Mouse (Mus musculus): ENCODE results near the gene Mblac1.

Gene Mblac1

DNA sequence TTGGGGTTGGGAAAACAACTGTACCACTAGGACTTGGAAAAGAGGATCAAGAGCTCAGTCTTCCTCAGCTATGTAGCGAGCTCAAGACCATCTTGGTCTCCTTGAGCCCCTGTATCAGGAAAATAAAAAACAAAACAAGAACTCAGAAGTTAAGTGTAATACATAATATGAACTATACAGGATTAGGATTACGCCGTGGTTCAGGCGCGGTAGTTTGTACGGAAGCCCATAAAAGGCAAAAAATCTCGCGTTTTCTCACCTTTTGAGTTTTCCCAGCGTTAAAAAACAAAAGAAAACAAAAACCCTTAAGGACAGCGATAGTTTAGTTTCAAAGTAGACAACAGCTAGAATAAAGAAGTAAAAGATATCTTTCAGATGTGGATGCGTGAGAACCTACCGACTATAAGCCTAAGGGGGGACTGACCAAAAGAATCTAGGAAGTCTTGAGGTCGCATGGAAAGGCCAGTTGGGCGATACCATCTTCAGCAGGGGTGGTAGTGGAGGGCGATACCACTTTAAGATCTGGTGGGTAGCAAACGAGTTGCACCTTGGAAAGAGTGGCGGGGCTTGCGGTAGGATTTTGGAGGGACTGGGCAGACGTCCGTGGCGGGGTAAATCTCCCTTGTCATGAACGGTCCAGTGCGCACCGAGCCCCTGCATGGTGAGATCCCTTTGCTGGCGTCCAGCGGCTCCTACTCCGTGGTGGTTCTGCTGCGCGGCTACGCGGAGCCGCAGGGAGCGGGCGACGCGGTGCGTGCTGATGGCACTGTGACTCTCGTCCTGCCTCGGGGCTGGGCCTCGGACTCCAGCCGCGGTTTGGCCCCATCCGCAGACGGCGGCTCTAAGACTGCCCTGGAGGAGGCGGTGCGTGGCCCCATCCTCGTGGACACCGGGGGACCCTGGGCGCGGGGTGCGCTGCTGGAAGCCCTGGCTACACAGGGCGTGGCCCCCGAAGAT is at the start of gene Mblac1:
Gene Mblac1 (plus strand): TSS at position 544 of the 957 bp plus-strand sequence.
- DNase-seq (ENCODE audit: low spot score in 2 of 2), result peak; percentile 88 to 90

DNA sequence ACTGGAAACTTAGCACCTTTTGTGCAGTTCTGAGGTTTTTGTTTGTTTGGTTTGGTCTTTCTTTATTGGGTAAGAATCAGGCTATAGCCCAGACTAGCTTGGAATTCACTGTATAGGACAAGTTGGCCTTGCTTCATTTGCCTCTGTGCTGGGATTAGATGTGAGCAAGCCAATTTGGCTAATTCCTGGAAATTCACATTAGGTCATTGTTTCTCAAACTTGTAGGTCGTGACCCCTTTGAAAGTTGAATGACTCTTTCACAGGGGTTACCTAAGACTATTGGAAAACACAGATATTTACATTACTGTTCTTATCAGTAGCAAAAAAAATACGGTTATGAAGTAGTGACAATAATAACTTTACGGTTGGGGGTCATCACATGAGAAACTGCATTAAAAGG is 39.7 kb upstream of the Mblac1 start:
- DNase-seq (ENCODE audit: low spot score in 2 of 2), result no peak

- peak; percentile 92 to 95 for DNase-seq (ENCODE audit: low spot score in 2 of 2)
Measured at GRCm38 (mm10) chr5:138155443-138155976, 38.6 kb upstream of the Mblac1 start, which contains the start of gene Zfp113. Gene Zfp113 (minus strand): TSS chr5:138155744.

DNA sequence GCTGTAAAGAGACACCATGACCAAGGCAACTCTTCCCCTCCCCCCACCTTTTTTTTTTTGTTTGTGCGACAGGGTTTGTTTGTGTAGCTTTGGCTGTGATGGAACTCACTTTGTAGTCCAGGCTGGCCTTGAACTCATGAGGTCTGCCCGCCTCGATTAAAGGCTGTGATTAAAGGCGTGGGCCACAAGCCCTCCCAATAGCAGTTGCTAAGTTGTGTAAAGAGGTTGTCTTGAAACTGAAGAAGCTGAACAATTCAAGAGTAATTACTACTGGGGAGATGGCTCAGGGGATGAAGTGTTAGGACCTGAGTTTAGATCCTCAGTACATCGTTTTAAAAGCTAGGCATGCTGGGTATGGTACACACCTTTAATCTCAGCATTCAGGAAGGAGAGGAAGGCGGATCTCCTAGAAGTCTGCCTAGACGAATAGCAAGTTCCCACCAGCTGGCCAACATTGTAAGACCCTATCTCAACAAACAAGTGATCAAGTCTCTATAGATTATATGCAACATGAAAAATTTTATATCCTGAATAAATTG is 33.8 kb upstream of the Mblac1 start:
- no peak for DNase-seq (ENCODE audit: low spot score in 2 of 2)

DNA sequence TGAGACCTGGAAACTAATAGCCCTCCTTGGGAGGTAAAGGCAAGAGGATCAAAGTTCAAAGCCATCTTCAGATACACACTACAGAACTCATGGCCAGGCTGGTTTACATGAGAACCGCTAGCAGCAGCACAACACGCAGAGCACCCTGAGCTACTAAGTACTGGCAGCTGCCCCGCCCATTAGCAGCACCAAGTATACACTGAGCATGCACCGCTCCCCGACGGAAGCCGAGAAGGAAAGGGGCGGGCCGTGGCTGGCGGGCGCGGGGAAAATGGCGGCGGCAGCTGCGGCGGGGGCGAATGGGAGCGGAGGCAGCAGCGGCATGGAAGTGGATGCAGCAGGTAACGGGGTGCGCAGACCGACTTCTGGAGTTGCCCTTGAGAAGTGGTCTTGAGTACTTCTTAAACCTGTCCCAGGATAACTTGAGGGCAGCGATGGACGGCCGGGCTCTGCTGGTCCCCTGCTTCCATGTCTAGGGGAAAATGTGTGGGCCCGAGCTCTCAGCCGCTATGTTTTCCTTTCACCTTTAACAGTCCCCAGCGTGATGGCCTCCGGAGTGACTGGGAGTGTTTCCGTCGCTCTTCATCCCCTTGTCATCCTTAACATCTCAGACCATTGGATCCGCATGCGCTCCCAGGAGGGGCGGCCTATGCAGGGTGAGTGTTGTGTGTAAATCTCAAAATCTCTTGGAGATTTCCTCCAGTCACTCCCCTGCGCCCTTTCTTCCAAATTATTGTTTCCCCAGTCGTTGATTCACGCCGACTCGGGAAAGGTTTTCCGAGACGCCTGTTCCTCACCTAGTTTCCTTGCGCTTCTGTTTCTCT is 33.1 kb upstream of the Mblac1 start, which contains the start of gene Cops6:
Gene Cops6 (plus strand): TSS at position 230 of the 824 bp plus-strand sequence.
- DNase-seq (ENCODE audit: low spot score in 2 of 2), result peak; percentile 95 to 98

DNA sequence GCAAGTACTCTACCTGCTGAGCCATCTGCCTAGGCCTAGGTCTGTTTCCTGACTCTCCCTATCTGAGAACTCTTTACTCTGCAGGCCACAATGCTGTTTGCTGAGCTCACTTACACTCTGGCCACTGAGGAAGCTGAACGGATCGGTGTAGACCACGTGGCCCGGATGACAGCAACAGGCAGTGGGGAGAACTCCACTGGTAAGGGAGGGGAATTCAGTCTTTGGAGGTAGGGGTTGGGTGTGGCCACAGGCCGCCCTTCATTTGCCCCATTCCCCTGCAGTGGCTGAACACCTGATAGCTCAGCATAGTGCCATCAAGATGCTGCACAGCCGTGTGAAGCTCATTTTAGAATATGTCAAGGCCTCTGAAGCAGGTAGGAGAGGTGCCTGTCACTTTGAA is 31.1 kb upstream of the Mblac1 start:
- DNase-seq (ENCODE audit: low spot score in 2 of 2), result no peak

DNA sequence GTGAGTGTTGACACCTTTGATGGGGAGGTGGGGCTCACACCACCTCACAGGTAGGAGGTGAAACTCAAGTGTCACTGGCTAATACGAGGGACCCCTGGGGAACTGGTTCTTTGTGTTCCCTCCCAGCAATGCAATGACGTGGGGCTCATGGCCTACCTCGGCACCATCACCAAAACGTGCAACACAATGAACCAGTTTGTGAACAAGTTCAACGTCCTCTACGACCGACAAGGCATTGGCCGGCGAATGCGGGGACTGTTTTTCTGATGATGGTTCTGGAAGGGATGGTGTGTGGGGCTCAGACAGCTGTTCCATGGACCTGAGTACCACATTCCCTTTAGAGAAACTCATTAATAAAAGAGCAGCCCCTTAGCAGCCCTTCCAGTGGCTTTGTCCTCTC is 30.5 kb upstream of the Mblac1 start:
- DNase-seq (ENCODE audit: low spot score in 2 of 2), result no peak

DNA sequence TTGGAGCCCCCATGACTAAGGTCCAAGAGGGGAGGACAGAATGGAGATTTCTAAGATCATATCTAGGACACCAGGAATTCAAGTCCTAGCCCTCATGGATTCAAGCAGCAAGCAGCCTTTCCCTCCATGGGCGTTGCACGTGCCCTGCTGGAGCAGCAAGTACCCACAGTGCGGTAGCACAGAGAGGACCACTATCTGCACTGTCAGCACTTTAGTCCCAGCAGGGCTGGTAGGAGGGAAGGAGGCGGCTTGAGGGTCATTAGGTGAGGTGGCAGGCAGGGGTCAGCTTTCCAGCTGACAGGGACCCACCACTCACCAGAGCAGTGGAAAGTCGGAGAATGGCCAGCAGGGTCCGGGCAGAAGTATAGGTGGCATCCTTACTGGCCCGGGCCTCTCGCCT is 28.5 kb upstream of the Mblac1 start:
- no peak for DNase-seq (ENCODE audit: low spot score in 2 of 2)

GRCm38 (mm10) chr5:138170936-138171561 is 23.1 kb upstream of the Mblac1 start:
- DNase-seq (ENCODE audit: low spot score in 2 of 2), result peak; percentile 96 to 97

GRCm38 (mm10) chr5:138171695-138172491 is 22.2 kb upstream of the Mblac1 start, which contains the start of the genes Ap4m1 and Mcm7:
Gene Ap4m1 (plus strand): TSS chr5:138172002.
Gene Mcm7 (minus strand): TSS chr5:138172422.
- DNase-seq (ENCODE audit: low spot score in 2 of 2), result peak; percentile 98

- DNase-seq (ENCODE audit: low spot score in 2 of 2), result no peak
Measured at GRCm38 (mm10) chr5:138173217-138173616, 20.9 kb upstream of the Mblac1 start.

DNA sequence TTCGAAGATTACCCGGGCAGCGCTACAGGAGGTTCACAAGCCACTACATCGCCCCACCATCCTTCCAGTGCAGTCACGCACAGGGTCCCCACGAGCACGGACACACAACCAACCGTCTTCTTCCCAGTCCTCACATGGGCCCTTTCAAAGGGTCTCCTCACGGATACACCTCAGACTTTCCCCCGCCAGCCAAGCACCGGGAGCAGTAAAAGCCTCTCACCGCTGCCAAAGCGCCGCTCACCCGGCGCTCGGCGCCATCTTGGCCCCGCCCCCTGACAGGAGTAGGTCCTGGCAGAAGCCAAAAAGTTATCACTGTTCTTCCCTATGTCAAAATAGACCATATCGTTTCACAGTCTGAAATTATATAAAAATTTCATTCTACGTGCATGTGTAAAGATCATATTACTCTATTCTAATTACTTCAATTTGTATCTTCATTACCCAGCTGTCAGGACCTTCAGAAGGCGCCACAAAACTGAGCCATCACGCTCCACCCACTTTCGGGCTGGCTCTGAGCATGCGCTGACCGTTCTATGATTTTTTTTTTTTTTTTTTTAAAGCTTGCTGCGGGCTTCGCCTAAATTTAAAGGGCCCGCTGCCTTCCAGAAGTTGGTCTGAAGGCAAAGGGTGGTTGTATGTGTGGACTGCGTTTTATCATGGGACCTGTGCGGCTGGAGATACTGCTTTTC is 7.0 kb upstream of the Mblac1 start, which contains the start of the genes Taf6 and Cnpy4:
Gene Taf6 (minus strand): TSS at position 502 of the 689 bp plus-strand sequence.
Gene Cnpy4 (plus strand): TSS at position 536 of the 689 bp plus-strand sequence.
- DNase-seq (ENCODE audit: low spot score in 2 of 2), result peak; percentile 78 to 84

GRCm38 (mm10) chr5:138187661-138188306 is 6.3 kb upstream of the Mblac1 start:
- DNase-seq (ENCODE audit: low spot score in 2 of 2), result peak; percentile 82 to 85

- peak; percentile 37 to 47 for DNase-seq (ENCODE audit: low spot score in 2 of 2)
Measured at GRCm38 (mm10) chr5:138194755-138195345, 736 bp downstream of the Mblac1 start.

DNA sequence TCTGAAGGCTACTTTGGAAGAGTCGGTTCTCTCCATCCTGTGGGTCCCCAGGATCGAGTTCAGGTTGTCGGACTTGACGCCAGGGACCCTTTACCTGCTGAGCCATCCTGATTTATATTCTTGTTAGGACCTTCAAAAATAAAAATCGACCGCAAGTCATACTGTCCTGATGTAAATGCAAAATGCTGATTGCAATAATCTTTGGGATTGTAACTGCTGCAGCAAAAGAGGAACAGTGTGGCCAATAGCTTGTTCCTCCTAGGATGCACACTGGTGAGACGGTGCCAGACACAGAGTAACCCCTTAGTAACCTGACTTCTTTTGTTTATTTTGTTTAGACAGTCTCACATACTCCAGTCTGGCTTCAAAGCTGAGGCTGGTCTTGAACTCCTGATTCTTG is 1.3 kb downstream of the Mblac1 start:
- DNase-seq (ENCODE audit: low spot score in 2 of 2), result no peak

GRCm38 (mm10) chr5:138199576-138199975 is 5.5 kb downstream of the Mblac1 start:
- DNase-seq (ENCODE audit: low spot score in 2 of 2), result no peak

DNA sequence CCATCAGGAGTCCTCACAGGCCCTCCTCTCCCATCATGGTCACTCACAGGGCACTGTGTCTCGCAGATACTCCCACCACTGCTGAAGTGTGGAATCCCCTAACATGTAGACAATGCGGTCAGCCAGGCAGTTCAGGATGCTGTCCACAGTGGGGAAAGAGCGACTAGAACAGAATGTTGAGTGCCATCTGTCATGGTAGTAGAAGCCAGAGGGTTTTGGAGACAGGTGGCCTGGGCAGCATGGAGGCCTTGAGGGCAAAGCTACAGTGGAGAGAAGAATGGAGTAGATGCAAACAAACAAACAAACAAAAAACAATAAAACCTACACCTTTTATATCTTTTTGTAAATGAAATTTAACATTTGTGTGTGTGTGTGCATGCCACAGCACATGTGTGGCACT is 8.0 kb downstream of the Mblac1 start:
- DNase-seq (ENCODE audit: low spot score in 2 of 2), result no peak

- no peak for DNase-seq (ENCODE audit: low spot score in 2 of 2)
Measured at GRCm38 (mm10) chr5:138207253-138207652, 13.1 kb downstream of the Mblac1 start.

- no peak for DNase-seq (ENCODE audit: low spot score in 2 of 2)
Measured at GRCm38 (mm10) chr5:138207873-138208272, 13.8 kb downstream of the Mblac1 start.

Measured in right cerebral cortex, adult 2 months (tissue).